Mouse (Mus musculus) midbrain, embryonic 11.5 days (tissue): Measurements from ENCODE around the gene Sfxn2. TPM values are rescaled to one million over a fixed set of nuclear protein-coding genes. Genes with fewer than 3 reads are reported as not detected.
A peak's percentile ranks its signal among the peaks of the same experiment; 100 is the strongest.

ENCODE experiments used
- ATAC-seq: fragments of 200-750 bp; cut with Nextera tagmentation; 2 replicates; pipeline ENCODE4 v1.8.0; 2017; ENCODE audit warnings: moderate TSS enrichment, moderate library complexity; ENCODE audit not compliant: low FRiP score
- DNase-seq: peaks from one replicate; pipeline ENCODE4 v3.0.0; 2015; ENCODE audit warnings: low spot score; ENCODE audit errors: missing footprints
- H3K27ac ChIP-seq: fragments of 300-500 bp; sonication (generic); 2 replicates; pipeline ENCODE4 v1.5.1; 2014; ENCODE audit warnings: low read depth, low read length
- H3K27me3 ChIP-seq: fragments of 300-500 bp; sonication (generic); 2 replicates; pipeline ENCODE4 v1.6.1; 2014; ENCODE audit warnings: mild to moderate bottlenecking, low read length, moderate library complexity, mixed read lengths; ENCODE audit not compliant: control insufficient read depth, insufficient read depth
- H3K36me3 ChIP-seq: fragments of 300-500 bp; sonication (generic); 2 replicates; pipeline ENCODE4 v1.6.1; 2014; ENCODE audit warnings: mild to moderate bottlenecking, low read length, moderate library complexity, mixed read lengths; ENCODE audit not compliant: control insufficient read depth, insufficient read depth
- H3K4me1 ChIP-seq: fragments of 300-500 bp; sonication (generic); 2 replicates; pipeline ENCODE4 v1.6.1; 2014; ENCODE audit warnings: low read length; ENCODE audit not compliant: control insufficient read depth, insufficient read depth
- H3K4me2 ChIP-seq: fragments of 300-500 bp; sonication (generic); 2 replicates; pipeline ENCODE4 v1.6.1; 2014; ENCODE audit warnings: mild to moderate bottlenecking, moderate library complexity
- H3K4me3 ChIP-seq: fragments of 300-500 bp; sonication (generic); 2 replicates; pipeline ENCODE4 v1.5.1; 2014; ENCODE audit warnings: low read depth, low read length
- H3K9ac ChIP-seq: fragments of 300-500 bp; sonication (generic); 2 replicates; pipeline ENCODE4 v1.6.1; 2014; ENCODE audit warnings: low read length
- H3K9me3 ChIP-seq: fragments of 300-500 bp; sonication (generic); 2 replicates; pipeline ENCODE4 v1.6.1; 2016; ENCODE audit warnings: low read length; ENCODE audit not compliant: control insufficient read depth
- WGBS: fragments of 180-500 bp; shearing (Covaris S2); extraction: QIAGEN DNeasy Blood & Tissue Kit; methylation state at CpG from one replicate; pipeline ENCODE4 v1.1.7; 2014; 5-methylcytosine and 5-hydroxymethylcytosine counted together
- polyA plus RNA-seq: library from polyadenylated mRNA; unstranded; fragments of >200 nt; fragmentation: Nextera tagmentation; extraction: Ambion mirVana; gene quantifications from 2 replicates; pipeline ENCODE4 v1.2.1, GENCODE M21; 2014

Gene Sfxn2
- polyA plus RNA-seq, 1 experiment from 2014 or later = 12.1 TPM

DNA sequence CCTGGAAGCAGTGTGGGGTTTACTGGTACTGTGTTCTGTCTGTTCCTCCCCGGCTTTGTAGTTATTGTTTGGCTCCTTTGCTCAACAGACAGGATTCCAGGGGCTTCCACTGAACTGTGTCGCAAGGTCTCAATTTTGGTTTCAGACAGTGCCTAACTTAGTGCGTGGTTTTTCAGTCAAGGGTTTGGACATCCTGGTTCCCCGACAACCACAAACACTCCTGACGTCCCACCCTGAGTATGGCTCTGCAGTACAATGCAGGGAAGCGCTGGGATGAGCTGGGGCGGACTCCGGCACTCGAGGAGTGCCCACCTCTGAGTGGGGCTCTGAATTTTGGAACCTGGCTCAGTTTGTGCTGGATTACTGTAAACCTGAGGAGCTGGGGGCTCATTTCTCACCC lies 56.6 kb downstream of the Sfxn2 start:
- ATAC-seq (no peak), DNase-seq (no peak)
- Histone ChIP-seq H3K4me1 (peaks cover 13% of the 10 kb centered on the region), H3K9ac (no peak overlapping the region), H3K4me3 (no peak overlapping the region), H3K27ac (no peak overlapping the region), H3K36me3 (peaks cover 3% of the 10 kb centered on the region; the same call in 1 of the 2 replicates), H3K4me2 (no peak overlapping the region), H3K9me3 (no peaks in the 10 kb centered on the region), H3K27me3 (no peaks in the 10 kb centered on the region)
- 75% methylated on average over 9 of the region's 9 CpGs for WGBS

DNA sequence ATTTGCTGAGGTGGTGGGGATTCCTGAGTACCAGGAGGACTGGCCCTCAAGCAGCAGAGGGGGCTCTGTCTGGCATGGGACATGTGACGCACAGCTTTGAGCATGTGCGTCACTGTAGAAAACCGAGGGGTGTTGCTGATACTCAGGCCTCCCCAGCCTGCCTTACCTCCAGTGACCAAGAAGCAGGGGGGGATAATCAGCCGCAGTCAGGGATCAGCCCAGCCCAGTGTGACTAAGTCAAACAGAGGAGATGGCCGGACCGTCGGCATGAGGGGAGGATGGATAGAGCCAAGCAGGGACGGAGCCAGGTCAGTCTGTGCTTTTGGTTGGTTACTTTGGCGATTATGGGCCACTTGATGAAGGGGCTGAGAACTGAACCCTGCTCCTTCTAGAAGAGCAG lies 58.5 kb downstream of the Sfxn2 start:
- H3K9ac ChIP-seq = no peak overlapping the region
- no peak overlapping the region for H3K4me3 ChIP-seq
- no peak overlapping the region for H3K27ac ChIP-seq
- WGBS = 76% methylated on average over 9 of the region's 9 CpGs
- no peak for DNase-seq
- no peak overlapping the region for H3K4me2 ChIP-seq
- peaks cover 11% of the 10 kb centered on the region for H3K4me1 ChIP-seq
- H3K27me3 ChIP-seq = no peaks in the 10 kb centered on the region
- no peaks in the 10 kb centered on the region for H3K9me3 ChIP-seq
- no peak for ATAC-seq
- no peaks in the 10 kb centered on the region for H3K36me3 ChIP-seq

DNA sequence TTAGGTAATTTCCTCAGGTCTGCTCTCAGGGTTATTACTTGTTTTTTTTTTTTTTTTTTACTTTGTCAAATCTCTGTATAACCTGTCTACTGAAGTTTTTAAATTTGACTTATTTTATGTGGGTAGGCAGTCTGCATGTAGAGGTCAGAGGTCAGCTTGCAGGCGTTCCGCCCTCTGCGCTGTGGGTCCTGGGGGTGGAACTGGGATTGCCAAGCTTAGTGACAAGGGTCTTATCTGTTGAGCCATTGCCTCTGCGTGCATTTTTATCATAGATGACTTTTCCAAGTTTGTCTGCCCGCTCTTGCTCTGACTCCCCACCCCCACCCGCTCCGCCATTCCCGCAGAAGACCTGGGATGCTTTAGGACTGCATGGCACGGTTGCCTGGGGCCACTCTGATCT lies 62.6 kb downstream of the Sfxn2 start:
- ATAC-seq (no peak), DNase-seq (no peak)
- Histone ChIP-seq H3K27me3 (no peaks in the 10 kb centered on the region), H3K4me3 (no peak overlapping the region), H3K4me2 (no peak overlapping the region), H3K27ac (no peak overlapping the region), H3K9ac (no peak overlapping the region), H3K36me3 (no peaks in the 10 kb centered on the region), H3K4me1 (no peaks in the 10 kb centered on the region), H3K9me3 (no peaks in the 10 kb centered on the region)
- 62% methylated on average over 9 of the region's 9 CpGs for WGBS

DNA sequence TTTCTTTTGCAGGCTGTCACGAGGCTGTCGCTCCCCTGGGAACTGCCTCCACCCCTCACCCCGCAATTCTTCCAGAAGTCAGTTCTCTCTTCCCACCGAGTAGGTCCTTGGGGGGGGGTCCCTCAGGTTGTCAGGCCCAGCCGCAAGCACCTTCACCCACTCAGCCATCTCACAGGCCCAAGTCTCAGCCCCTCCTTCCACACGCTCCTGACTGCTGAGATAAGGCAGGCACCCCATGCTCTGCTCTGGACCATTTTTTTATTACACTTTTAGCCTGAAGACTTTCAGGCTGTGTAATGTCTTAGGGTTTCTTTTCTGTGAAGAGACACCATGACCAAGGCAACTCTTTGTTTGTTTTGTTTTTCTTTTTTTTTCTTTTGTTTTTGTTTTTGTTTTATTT lies 64.4 kb downstream of the Sfxn2 start:
- ATAC-seq = no peak
- 85% methylated on average over 6 of the region's 6 CpGs for WGBS

DNA sequence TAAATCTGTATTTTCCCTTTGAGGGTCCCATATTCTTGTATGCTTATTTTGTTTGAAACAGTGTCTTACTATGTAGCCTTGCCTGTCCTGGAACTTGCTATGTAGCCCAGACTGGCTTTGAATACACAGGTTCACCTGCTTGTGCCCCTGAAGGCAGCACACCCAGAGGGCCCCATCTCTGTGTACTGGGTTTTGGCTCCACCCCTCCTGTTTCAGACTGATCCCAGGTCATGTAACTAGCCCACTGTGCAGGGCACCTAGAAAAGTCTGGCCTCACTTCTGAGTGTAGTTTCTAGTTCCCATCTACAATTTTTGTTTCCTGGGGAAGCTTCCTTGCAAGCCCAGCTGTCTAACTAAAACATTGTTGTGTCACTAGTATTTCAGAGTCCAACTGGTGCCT lies 65.9 kb downstream of the Sfxn2 start:
- no peaks in the 10 kb centered on the region for H3K36me3 ChIP-seq
- H3K9ac ChIP-seq = no peak overlapping the region
- H3K27me3 ChIP-seq = no peaks in the 10 kb centered on the region
- peaks cover 9% of the 10 kb centered on the region for H3K4me1 ChIP-seq
- ATAC-seq (no peak), DNase-seq (no peak)
- H3K9me3 ChIP-seq = no peaks in the 10 kb centered on the region
- no peak overlapping the region for H3K4me3 ChIP-seq
- no peak overlapping the region for H3K4me2 ChIP-seq
- no peak overlapping the region for H3K27ac ChIP-seq

More for the DNA sequence above, 64.4 kb downstream of the Sfxn2 start:
- Histone ChIP-seq H3K27ac (no peak overlapping the region), H3K9me3 (no peaks in the 10 kb centered on the region), H3K36me3 (no peaks in the 10 kb centered on the region), H3K4me3 (no peak overlapping the region), H3K4me2 (no peak overlapping the region), H3K4me1 (peaks cover 9% of the 10 kb centered on the region), H3K9ac (no peak overlapping the region), H3K27me3 (no peaks in the 10 kb centered on the region)
- no peak for DNase-seq

DNA sequence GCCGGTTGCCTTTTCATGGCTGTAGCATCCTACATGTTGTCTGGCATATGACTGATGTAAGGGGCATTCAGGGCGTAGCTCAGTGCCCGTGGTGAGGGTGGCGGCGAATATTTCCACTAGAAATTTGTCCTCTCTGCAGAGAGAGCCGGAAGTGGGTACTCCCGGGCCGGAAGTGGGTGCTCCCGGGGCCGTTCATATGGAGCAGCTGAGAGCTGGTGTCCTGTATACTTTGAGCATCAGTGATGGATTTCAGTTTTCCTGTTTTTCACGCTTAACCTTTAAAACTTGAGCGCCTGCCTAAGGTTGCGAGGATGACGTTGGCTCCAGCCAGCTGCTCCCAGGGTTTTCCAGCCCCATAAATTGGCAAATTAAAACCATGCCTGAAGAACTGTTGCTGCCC lies 66.3 kb downstream of the Sfxn2 start:
- Histone ChIP-seq H3K4me3 (no peak overlapping the region), H3K9ac (no peak overlapping the region), H3K4me1 (peaks cover 12% of the 10 kb centered on the region), H3K27me3 (no peaks in the 10 kb centered on the region), H3K9me3 (no peaks in the 10 kb centered on the region), H3K36me3 (no peaks in the 10 kb centered on the region), H3K27ac (no peak overlapping the region), H3K4me2 (no peak overlapping the region)
- WGBS = 91% methylated on average over 14 of the region's 14 CpGs
- DNase-seq (no peak), ATAC-seq (no peak)

DNA sequence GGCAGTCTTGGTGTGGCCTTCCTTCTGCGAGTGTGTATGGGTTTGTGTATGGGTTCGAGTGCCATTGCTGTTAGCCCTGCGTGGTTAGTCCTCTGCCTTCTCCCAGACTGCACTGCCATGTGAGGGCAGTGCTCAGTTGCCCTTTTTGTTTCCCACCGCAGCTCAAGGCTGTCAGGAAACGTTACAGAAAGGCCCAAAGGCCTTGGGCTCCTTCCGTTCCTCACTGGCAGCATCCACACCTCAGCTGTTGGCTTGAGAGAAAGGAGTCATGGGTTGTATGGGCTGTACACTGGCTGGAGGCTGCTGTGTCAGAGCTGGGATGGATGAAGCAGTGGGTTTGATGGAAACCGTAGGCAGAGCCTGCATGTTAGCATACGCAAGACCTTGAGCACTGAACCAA lies 67.6 kb downstream of the Sfxn2 start:
- DNase-seq (no peak), ATAC-seq (no peak)
- H3K9me3 ChIP-seq = no peaks in the 10 kb centered on the region
- H3K36me3 ChIP-seq = no peaks in the 10 kb centered on the region
- H3K9ac ChIP-seq = no peak overlapping the region; the same call in 1 of the 2 replicates
- 90% methylated on average over 8 of the region's 8 CpGs for WGBS
- H3K4me2 ChIP-seq = no peak overlapping the region
- H3K27ac ChIP-seq = no peak overlapping the region
- H3K4me1 ChIP-seq = peaks cover 24% of the 10 kb centered on the region
- no peaks in the 10 kb centered on the region for H3K27me3 ChIP-seq
- no peak overlapping the region for H3K4me3 ChIP-seq

DNA sequence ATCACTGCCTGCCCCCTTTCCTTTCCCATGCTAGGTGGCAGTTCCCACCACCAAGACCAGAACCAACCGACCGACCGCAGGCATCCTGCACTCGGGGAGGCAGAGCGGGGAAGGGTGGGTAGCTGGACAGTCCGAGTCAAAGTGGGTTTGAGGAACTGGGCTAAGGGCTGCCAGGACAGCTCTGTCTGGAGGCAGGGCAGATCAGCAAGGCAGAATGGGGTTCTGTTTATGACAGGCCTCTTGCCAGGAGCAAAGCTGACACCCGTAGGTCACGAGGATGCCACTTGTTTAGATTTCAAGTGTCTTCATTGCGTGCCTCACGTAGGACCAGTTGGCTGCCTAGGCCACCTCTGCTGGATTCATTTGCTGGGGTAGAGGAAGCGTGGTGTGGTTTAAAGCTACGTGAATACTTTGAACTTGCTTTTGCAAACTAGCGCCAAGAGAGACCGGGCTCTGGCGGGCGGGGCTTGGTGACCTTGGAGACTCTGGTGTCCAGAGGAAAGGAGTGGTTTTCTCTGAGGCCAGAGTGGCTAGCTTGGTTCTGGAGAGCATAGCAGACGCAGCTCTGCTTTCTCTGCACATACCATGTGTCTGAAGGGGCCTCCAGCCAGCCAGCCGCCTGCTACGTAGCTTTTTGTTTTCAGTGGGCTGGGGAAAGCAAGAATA lies 68.4 kb downstream of the Sfxn2 start:
- Histone ChIP-seq H3K27ac (no peak overlapping the region), H3K27me3 (no peaks in the 10 kb centered on the region), H3K36me3 (no peaks in the 10 kb centered on the region), H3K4me1 (peaks cover 24% of the 10 kb centered on the region), H3K9me3 (no peaks in the 10 kb centered on the region), H3K9ac (no peak overlapping the region; the same call in 1 of the 2 replicates), H3K4me2 (no peak overlapping the region), H3K4me3 (no peak overlapping the region)
- DNase-seq (no peak), ATAC-seq (no peak)
- WGBS = 72% methylated on average over 19 of the region's 19 CpGs

DNA sequence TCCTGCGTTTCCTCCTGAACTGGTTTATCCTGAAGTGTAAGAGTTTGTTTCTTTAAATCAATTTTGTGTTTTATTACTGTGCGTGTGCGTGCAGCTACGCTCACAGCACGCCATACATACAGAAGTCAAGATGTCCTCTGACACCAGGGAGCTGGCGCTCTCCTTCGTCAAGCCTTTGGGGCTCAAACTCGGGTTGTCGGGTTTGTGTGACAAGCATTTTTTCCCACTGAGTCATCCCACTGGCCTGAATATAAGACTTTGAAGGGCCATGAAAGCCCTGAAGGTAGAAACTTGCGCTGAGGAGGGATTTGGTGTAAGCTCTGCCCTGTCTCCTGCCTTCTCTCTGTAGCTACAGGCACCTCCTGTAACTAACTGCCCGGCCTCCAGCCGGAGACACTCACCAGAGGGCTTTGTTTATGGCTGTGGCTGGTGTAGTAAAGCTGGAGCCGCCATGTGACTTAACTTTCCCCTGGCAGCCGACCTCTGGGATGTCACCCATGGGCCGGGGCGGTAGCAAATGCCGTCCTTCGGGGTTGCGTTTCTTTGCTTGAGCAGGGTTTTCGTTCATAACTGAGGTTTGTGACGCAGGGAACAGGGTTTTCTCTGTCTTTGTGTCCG lies 69.1 kb downstream of the Sfxn2 start:
- Histone ChIP-seq H3K4me2 (no peak overlapping the region), H3K27ac (no peak overlapping the region), H3K27me3 (no peaks in the 10 kb centered on the region), H3K4me3 (no peak overlapping the region), H3K36me3 (no peaks in the 10 kb centered on the region), H3K9me3 (no peaks in the 10 kb centered on the region), H3K4me1 (peaks cover 24% of the 10 kb centered on the region), H3K9ac (no peak overlapping the region)
- WGBS = 81% methylated on average over 22 of the region's 22 CpGs
- DNase-seq (peak; percentile 86), ATAC-seq (no peak)
